Mouse (Mus musculus): ENCODE results near the gene Plpp1.

DNA sequence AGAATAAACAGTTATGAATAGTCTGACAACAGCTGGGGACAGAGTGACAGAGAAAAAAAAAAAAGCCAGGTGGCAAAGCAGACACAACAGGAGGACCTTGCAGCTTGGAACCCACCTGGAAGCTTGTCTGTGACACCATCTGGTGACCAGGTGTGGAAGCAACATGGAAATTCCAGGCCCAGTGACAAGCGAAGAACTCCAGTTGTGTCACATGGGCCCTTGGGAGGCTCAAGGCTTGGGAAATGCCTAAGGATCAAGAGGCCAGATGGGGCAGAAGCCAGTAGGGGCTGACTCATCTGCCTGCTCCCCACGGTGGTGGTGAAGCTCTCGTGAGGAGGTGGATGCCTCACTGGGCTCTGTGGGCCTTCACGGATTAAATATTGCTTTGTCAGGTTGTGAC is 45.7 kb upstream of the Plpp1 start:
- TF ChIP-seq CTCF (IDR thresholded peaks at IDR 0.05; ENCODE audit: borderline replicate concordance, extremely low read depth, insufficient read depth, insufficient read length) (no peak), POLR2A (IDR thresholded peaks at IDR 0.05; ENCODE audit: borderline replicate concordance, extremely low read depth, insufficient read depth, insufficient read length, poor library complexity, severe bottlenecking) (no peak)
